Mouse (Mus musculus): ENCODE measurements around the gene Mios. TPM values are rescaled to one million over a fixed set of nuclear protein-coding genes. Genes with fewer than 3 reads are reported as not detected.
A peak's percentile ranks its signal among the peaks of the same experiment; 100 is the strongest.

Gene Mios
- total RNA-seq, 2 experiments from 2014 or later: 12.6 to 13.2 TPM

GRCm38 (mm10) chr6:8276431-8276830, 67.4 kb downstream of the Mios start:
- no peak for ATAC-seq (ENCODE audit: poor library complexity, severe bottlenecking)

GRCm38 (mm10) chr6:8278426-8279002, 69.5 kb downstream of the Mios start:
- peak; percentile 70 for ATAC-seq (ENCODE audit: poor library complexity, severe bottlenecking)

- ATAC-seq (ENCODE audit: poor library complexity, severe bottlenecking): no peak
These were observed 74.2 kb downstream of the Mios start for GRCm38 (mm10) chr6:8283255-8283654.

GRCm38 (mm10) chr6:8285401-8285960, 76.5 kb downstream of the Mios start:
- no peak for ATAC-seq (ENCODE audit: poor library complexity, severe bottlenecking)

Other genes with a start within 250 kb of the Mios start
- gene Col28a1, start 16.6 kb upstream of the Mios start, total RNA-seq (2015): 0.02 TPM in 1 of 2 replicates, not detected in the other
- gene Col28a1, start 16.6 kb upstream of the Mios start, total RNA-seq (2017): not detected in 2 replicates
- 91.2 and 100 TPM in 2 replicates for gene Rpa3, start 50.0 kb downstream of the Mios start, total RNA-seq (2015)
- 64.0 and 76.1 TPM in 2 replicates for gene Rpa3, start 50.0 kb downstream of the Mios start, total RNA-seq (2017)
- gene Umad1, start 50.1 kb downstream of the Mios start, total RNA-seq (2015): 27.2 and 28.5 TPM in 2 replicates
- gene Umad1, start 50.1 kb downstream of the Mios start, total RNA-seq (2017): 13.6 and 14.1 TPM in 2 replicates
- 3.2 and 5.0 TPM in 2 replicates for gene Gm45062, start 50.2 kb downstream of the Mios start, total RNA-seq (2015)
- 8.0 and 9.8 TPM in 2 replicates for gene Gm45062, start 50.2 kb downstream of the Mios start, total RNA-seq (2017)

All from megakaryocyte, adult 5-6 weeks (primary cell).